In the genomic region with DNA sequence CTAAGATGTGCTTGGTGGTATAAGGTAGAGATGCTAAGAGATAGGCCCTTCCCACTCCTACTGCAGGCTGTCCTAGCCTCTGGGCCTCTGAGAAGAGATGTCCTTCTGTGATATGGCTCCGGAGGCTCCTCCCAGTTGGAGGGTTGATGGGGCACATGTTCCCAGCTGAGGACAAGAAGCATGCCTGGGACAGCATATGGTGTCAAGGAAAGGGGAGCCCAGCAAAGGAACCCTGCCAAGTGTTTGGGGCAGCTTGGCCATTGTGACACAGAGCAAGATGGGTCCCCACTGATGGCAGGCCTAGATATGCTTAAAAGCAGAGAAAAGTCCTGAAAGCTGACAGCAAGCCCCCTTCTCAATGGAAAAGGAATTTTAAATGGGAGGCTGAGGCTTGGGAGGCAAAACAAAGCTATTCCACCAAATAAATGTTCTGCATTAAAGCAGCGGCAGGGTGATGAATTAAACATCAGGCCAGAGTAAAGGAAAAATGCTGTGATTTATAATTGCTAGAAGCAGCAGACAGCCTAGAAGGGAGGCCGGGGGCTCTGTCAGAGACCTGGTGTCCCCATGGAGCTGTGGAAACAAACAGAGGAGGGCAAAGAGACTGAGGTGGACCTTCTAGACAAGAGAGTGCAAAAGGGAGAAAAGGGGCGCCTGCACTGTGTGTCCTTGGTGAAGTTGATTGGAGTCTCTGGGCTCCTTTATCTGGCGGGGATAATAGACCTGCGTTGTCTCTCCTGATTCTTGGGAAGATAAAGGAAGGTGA, we compare ENCODE assay signal across 22 mouse cellular contexts.
DNase-seq lines count a peak whose midpoint lies in the region; ATAC-seq and TF ChIP-seq lines count a peak whose summit lies in the region.
"Had no signal": no experiment of that assay in that cellular context is flagged by ENCODE, and none has a peak within 500 bp of the region (broad histone marks: within the 10 kb centered on the region; RNA-seq: fewer than 3 reads in every experiment).

No protein-coding gene starts in this region.

- H3K9ac ChIP-seq in forebrain, embryonic 12.5 days: no peak overlapping the region
- no peak overlapping the region for H3K9ac ChIP-seq in midbrain, embryonic 14.5 days (replicated peaks; ENCODE audit: low read length)
- H3K9ac ChIP-seq: heart, embryonic 12.5 days; hindbrain, embryonic 13.5 days had no signal

- peak; percentile 43; the same call in 1 of the 2 replicates for ATAC-seq in forebrain, embryonic 12.5 days (ENCODE audit: low FRiP score)
- no peak for ATAC-seq in midbrain, embryonic 14.5 days (ENCODE audit: low FRiP score, low TSS enrichment)

- H3K4me1 ChIP-seq in forebrain, embryonic 12.5 days: peaks cover 19% of the 10 kb centered on the region
- peaks cover 13% of the 10 kb centered on the region; the same call in 1 of the 2 replicates for H3K4me1 ChIP-seq in midbrain, embryonic 14.5 days (ENCODE audit: control insufficient read depth, insufficient read depth, low read length)
- H3K4me1 ChIP-seq: heart, embryonic 12.5 days had no signal

- no peaks in the 10 kb centered on the region for H3K9me3 ChIP-seq in forebrain, embryonic 12.5 days
- no peaks in the 10 kb centered on the region for H3K9me3 ChIP-seq in midbrain, embryonic 14.5 days (ENCODE audit: control insufficient read depth, low read length)
- H3K9me3 ChIP-seq: heart, embryonic 12.5 days; hindbrain, embryonic 13.5 days had no signal

- no peak overlapping the region for H3K4me3 ChIP-seq in forebrain, embryonic 12.5 days (replicated peaks)
- no peak overlapping the region for H3K4me3 ChIP-seq in midbrain, embryonic 14.5 days (replicated peaks; ENCODE audit: low read depth, low read length)
- H3K4me3 ChIP-seq: heart, embryonic 12.5 days; hindbrain, embryonic 13.5 days; myocyte had no signal

- intact Hi-C loops in left cerebral cortex, postnatal 4 days (cut with DNase I): no loop called here
- intact Hi-C loops in left cerebral cortex, postnatal 25 days (cut with DNase I): no loop called here

- H3K4me2 ChIP-seq in forebrain, embryonic 12.5 days: no peak overlapping the region
- no peak overlapping the region for H3K4me2 ChIP-seq in midbrain, embryonic 14.5 days (ENCODE audit: low read length)
- H3K4me2 ChIP-seq: heart, embryonic 12.5 days; hindbrain, embryonic 13.5 days had no signal

- 59% methylated on average over 6 of the region's 6 CpGs for WGBS in forebrain, embryonic 12.5 days
- WGBS in midbrain, embryonic 14.5 days: 50% methylated on average over 6 of the region's 6 CpGs

- peak overlapping the region; percentile 61 for H3K27ac ChIP-seq in forebrain, embryonic 12.5 days
- H3K27ac ChIP-seq in midbrain, embryonic 14.5 days (replicated peaks; ENCODE audit: low read depth, low read length): no peak overlapping the region
- H3K27ac ChIP-seq: hindbrain, embryonic 13.5 days had no signal

- H3K36me3 ChIP-seq in forebrain, embryonic 12.5 days (replicated peaks): no peaks in the 10 kb centered on the region
- H3K36me3 ChIP-seq in midbrain, embryonic 14.5 days (ENCODE audit: control insufficient read depth, insufficient read depth, low read length): no peaks in the 10 kb centered on the region
- H3K36me3 ChIP-seq: heart, embryonic 12.5 days; hindbrain, embryonic 13.5 days had no signal

- no peak for TF ChIP-seq POLR2A in brain, embryonic 14.5 days (IDR thresholded peaks at IDR 0.05; ENCODE audit: borderline replicate concordance, extremely low read depth, insufficient read depth, insufficient read length, poor library complexity, severe bottlenecking)

- peak; percentile 72 for DNase-seq in left cerebral cortex, postnatal 4 days
- no peak for DNase-seq in left cerebral cortex, postnatal 25 days (ENCODE audit: low spot score in 2 of 2)
- peak; percentile 64 for DNase-seq in brain, embryonic 14.5 days (ENCODE audit: low read depth)
- peak; percentile 48 for DNase-seq in midbrain, embryonic 14.5 days
- no peak for DNase-seq in urinary bladder, postnatal 10 days (ENCODE audit: low spot score)
- no peak for DNase-seq in spleen, postnatal 14 days (ENCODE audit: low spot score in 2 of 2)
- DNase-seq: adrenal gland, adult 2 months; cerebellum, adult 18-20 months; cerebellum, postnatal 36 days; heart, adult 11 months; heart, postnatal 10 days; kidney, adult 2 months; kidney, postnatal 14 days; lung, postnatal 4 days; retina, postnatal 1 day; right cerebral cortex, postnatal 25 days; spleen, adult 18-20 months; thymus, postnatal 25 days had no signal

- H3K27me3 ChIP-seq in forebrain, embryonic 12.5 days: 0 out of 2 replicates have a peak, but pooled peaks cover 3% of the 10 kb centered on the region
- no peaks in the 10 kb centered on the region; the same call in 1 of the 2 replicates for H3K27me3 ChIP-seq in midbrain, embryonic 14.5 days (ENCODE audit: control insufficient read depth, insufficient read depth, low read length)

- TF ChIP-seq CTCF in brain, embryonic 14.5 days (IDR thresholded peaks at IDR 0.05; ENCODE audit: borderline replicate concordance, extremely low read depth, insufficient read depth, insufficient read length): no peak

Comparison
In these comparisons a context has a peak if more than half of its experiments do, and no peak if none do; other contexts are left out.
1. DNase-seq: peak in left cerebral cortex, postnatal 4 days (single experiment), brain, embryonic 14.5 days (single experiment) and midbrain, embryonic 14.5 days (single experiment); none in left cerebral cortex, postnatal 25 days (0 of 2), urinary bladder, postnatal 10 days (single experiment) and spleen, postnatal 14 days (0 of 2).